Mouse (Mus musculus) MEL (cell line): ENCODE measurements around the gene Hectd4.

ENCODE experiments used
- MXI1 ChIP-seq: IDR thresholded peaks from 2 replicates; pipeline ENCODE4 v1.6.1; 2011; ENCODE audit warnings: mild to moderate bottlenecking, low read depth, low read length, improper control_type of control experiment
- USF1 ChIP-seq: IDR thresholded peaks from 2 replicates; pipeline ENCODE4 v1.6.1; 2014; ENCODE audit warnings: low read depth, mild to moderate bottlenecking, inconsistent platforms, low read length, improper control_type of control experiment, moderate library complexity

GRCm38 (mm10) chr5:121212108-121212507 is 7.9 kb upstream of the Hectd4 start:
- TF ChIP-seq USF1: no peak
- no peak for TF ChIP-seq MXI1
